Mouse (Mus musculus): ENCODE measurements at regions not wholly inside any gene's neighbourhood (a gene's known extent, or its start where the extent isn't known, plus 50 kb on each side); places are given as distances from the start of the nearest gene placed in this dataset.

DNA sequence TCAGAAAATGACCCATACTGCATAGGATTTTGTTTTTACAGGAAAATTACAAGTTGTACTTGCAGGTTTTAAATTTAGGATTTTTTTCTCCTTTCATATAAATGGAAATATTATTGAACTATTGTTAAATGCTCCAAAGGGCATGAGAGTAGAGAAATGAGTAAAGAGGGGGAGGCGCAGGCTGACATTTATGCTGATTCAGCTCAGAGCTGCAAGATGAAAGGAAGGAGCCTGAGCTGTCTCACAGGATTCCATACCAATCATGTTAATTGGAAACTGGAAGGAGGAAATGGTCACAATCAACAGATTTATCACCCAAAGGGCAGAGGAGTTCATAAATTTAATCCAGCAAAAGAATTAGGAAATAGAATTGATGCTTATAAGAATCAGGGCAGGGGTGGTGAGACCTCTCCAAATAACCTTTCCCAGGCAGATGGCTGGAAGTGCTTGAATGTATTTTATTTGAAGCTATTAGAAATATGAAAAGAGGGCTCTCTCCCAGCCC lies 1046.2 kb upstream of the Lrrc6 start:
- 16% methylated on average over 1 of the region's 1 CpGs for WGBS
- no peaks in the 10 kb centered on the region for H3K36me3 ChIP-seq (ENCODE audit: control insufficient read depth, insufficient read depth, low read length)
- no peak for ATAC-seq (ENCODE audit: insufficient number of reproducible peaks, low FRiP score, low TSS enrichment, low read depth)

DNA sequence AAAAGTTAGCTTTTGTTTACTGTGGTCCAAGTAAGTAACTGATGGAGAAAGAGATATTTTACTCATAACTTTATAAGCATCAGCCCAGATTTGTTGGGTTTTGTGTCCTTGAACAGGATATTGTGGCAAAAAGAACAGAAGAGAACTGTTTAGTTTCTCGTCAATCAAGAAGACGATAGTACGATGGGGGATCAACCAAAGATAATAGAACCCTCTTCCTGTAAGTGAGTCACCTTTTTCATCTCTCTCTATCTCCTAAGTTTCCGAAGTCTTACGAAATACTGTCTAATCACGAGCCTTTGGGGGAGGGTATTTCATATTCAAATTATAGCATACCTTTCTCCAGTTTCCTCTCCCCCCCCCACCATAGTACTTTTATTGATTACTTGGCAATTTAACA lies 1045.0 kb upstream of the Lrrc6 start:
- Histone ChIP-seq H3K4me2 (ENCODE audit: low read depth, severe bottlenecking) (no peak overlapping the region), H3K4me1 (ENCODE audit: control insufficient read depth, insufficient read depth, low read length) (no peaks in the 10 kb centered on the region), H3K27me3 (ENCODE audit: control insufficient read depth, insufficient read depth, low read length) (no peaks in the 10 kb centered on the region), H3K36me3 (ENCODE audit: control insufficient read depth, insufficient read depth, low read length) (no peaks in the 10 kb centered on the region), H3K4me3 (ENCODE audit: low read depth, low read length) (no peak overlapping the region), H3K9ac (ENCODE audit: low read length) (no peak overlapping the region), H3K27ac (replicated peaks; ENCODE audit: low read depth, low read length) (no peak overlapping the region), H3K9me3 (ENCODE audit: control insufficient read depth, low read length) (no peaks in the 10 kb centered on the region)
- no peak for DNase-seq (ENCODE audit: low spot score)
- ATAC-seq (ENCODE audit: insufficient number of reproducible peaks, low FRiP score, low TSS enrichment, low read depth), result no peak
- 88% methylated on average over 6 of the region's 6 CpGs for WGBS

More for the DNA sequence above, 1046.2 kb upstream of the Lrrc6 start:
- DNase-seq (ENCODE audit: low spot score), result no peak
- Histone ChIP-seq H3K27ac (replicated peaks; ENCODE audit: low read depth, low read length) (no peak overlapping the region), H3K9ac (ENCODE audit: low read length) (no peak overlapping the region), H3K4me3 (ENCODE audit: low read depth, low read length) (no peak overlapping the region), H3K4me1 (ENCODE audit: control insufficient read depth, insufficient read depth, low read length) (no peaks in the 10 kb centered on the region), H3K27me3 (ENCODE audit: control insufficient read depth, insufficient read depth, low read length) (no peaks in the 10 kb centered on the region), H3K4me2 (ENCODE audit: low read depth, severe bottlenecking) (no peak overlapping the region), H3K9me3 (ENCODE audit: control insufficient read depth, low read length) (no peaks in the 10 kb centered on the region)

DNA sequence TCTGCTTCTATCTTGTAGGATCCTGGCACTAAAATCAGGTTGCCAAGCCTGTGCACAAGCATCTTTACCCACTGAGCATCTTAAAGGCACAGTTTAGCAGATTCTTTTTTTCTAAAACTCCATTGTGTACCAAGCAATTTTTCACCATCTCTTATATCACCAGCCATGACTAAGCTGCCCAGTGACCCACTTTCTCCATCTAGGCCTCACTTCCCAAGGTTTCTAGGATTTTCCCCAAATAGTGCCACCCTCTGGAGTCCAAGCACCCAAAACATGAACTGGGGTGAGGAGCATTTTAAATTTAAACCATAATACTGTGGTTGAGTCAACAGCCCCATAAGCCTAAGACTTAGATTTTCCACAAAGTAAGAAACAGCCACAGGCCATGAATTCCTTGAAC lies 1013.0 kb upstream of the Lrrc6 start:
- no peaks in the 10 kb centered on the region for H3K27me3 ChIP-seq (ENCODE audit: control insufficient read depth, insufficient read depth, low read length)
- H3K36me3 ChIP-seq (ENCODE audit: control insufficient read depth, insufficient read depth, low read length), result no peaks in the 10 kb centered on the region
- H3K9ac ChIP-seq (ENCODE audit: low read length), result no peak overlapping the region
- no peaks in the 10 kb centered on the region for H3K9me3 ChIP-seq (ENCODE audit: control insufficient read depth, low read length)
- no peak overlapping the region for H3K4me3 ChIP-seq (ENCODE audit: low read depth, low read length)
- no peak overlapping the region for H3K27ac ChIP-seq (replicated peaks; ENCODE audit: low read depth, low read length)
- DNase-seq (ENCODE audit: low spot score) (no peak), ATAC-seq (ENCODE audit: insufficient number of reproducible peaks, low FRiP score, low TSS enrichment, low read depth) (no peak)
- no peak overlapping the region for H3K4me2 ChIP-seq (ENCODE audit: low read depth, severe bottlenecking)
- H3K4me1 ChIP-seq (ENCODE audit: control insufficient read depth, insufficient read depth, low read length), result no peaks in the 10 kb centered on the region

DNA sequence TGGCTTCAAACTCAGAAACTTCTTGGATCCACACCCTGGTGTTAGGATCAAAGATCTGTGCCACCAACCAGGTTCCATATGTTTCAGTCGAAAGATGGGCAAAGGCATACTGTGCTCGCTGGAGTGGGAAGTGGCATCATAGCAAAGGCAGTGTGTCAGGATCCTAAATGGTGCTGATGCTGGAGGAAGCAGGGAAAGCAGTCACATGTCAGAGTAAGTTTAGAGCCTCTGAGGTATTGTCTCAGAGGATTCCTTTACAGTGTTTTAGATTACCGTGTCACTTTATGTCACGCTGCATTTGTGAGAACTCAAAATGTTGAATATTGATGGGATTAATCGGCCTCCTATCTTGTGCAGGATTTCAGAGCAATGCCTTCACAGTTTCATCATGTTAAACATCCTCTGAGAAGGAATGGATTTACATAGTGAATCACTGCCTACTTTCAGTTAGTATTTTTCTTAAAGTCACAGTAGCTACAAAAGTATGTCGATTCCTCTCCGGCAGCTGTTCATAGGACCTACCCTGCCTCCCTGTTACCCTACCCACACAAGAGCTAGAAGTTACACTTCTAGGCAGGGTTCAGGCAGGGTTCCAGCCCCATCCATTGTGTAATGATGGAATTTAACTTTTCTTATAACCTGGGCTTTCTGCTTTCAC lies 994.4 kb upstream of the Lrrc6 start:
- 89% methylated on average over 7 of the region's 7 CpGs for WGBS
- DNase-seq (ENCODE audit: low spot score), result no peak
- no peak for ATAC-seq (ENCODE audit: insufficient number of reproducible peaks, low FRiP score, low TSS enrichment, low read depth)

DNA sequence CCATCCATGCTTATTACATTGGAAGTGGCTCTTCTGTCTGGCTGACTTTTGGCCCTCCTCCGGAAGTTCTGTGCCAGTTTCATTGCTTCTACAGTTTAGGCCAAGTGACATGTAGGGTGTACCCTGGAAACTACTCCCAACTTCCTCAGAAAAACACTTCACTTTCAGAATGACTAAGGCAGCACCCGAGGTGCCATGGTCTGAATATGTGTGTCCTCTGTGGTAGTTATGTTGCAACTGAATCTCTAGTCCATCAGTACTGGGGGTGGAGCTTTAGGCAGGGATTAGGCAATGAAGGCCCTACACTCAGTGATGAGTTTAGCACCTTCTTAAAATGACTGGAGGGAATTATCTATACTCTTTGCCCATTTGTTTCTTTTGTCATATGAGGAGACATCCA lies 981.0 kb upstream of the Lrrc6 start:
- DNase-seq (ENCODE audit: low spot score) (no peak), ATAC-seq (ENCODE audit: insufficient number of reproducible peaks, low FRiP score, low TSS enrichment, low read depth) (no peak)
- no peak overlapping the region for H3K9ac ChIP-seq (ENCODE audit: low read length)
- H3K27ac ChIP-seq (replicated peaks; ENCODE audit: low read depth, low read length), result no peak overlapping the region
- H3K4me2 ChIP-seq (ENCODE audit: low read depth, severe bottlenecking), result no peak overlapping the region
- 93% methylated on average over 2 of the region's 2 CpGs for WGBS
- H3K9me3 ChIP-seq (ENCODE audit: control insufficient read depth, low read length), result no peaks in the 10 kb centered on the region
- H3K4me1 ChIP-seq (ENCODE audit: control insufficient read depth, insufficient read depth, low read length), result no peaks in the 10 kb centered on the region
- H3K4me3 ChIP-seq (ENCODE audit: low read depth, low read length), result no peak overlapping the region
- H3K36me3 ChIP-seq (ENCODE audit: control insufficient read depth, insufficient read depth, low read length), result no peaks in the 10 kb centered on the region
- no peaks in the 10 kb centered on the region for H3K27me3 ChIP-seq (ENCODE audit: control insufficient read depth, insufficient read depth, low read length)

More for the DNA sequence above, 994.4 kb upstream of the Lrrc6 start:
- H3K27me3 ChIP-seq (ENCODE audit: control insufficient read depth, insufficient read depth, low read length), result no peaks in the 10 kb centered on the region
- H3K9ac ChIP-seq (ENCODE audit: low read length), result no peak overlapping the region
- H3K4me3 ChIP-seq (ENCODE audit: low read depth, low read length), result no peak overlapping the region
- no peak overlapping the region for H3K4me2 ChIP-seq (ENCODE audit: low read depth, severe bottlenecking)
- H3K27ac ChIP-seq (replicated peaks; ENCODE audit: low read depth, low read length), result no peak overlapping the region
- H3K9me3 ChIP-seq (ENCODE audit: control insufficient read depth, low read length), result no peaks in the 10 kb centered on the region
- H3K36me3 ChIP-seq (ENCODE audit: control insufficient read depth, insufficient read depth, low read length), result no peaks in the 10 kb centered on the region
- no peaks in the 10 kb centered on the region for H3K4me1 ChIP-seq (ENCODE audit: control insufficient read depth, insufficient read depth, low read length)

DNA sequence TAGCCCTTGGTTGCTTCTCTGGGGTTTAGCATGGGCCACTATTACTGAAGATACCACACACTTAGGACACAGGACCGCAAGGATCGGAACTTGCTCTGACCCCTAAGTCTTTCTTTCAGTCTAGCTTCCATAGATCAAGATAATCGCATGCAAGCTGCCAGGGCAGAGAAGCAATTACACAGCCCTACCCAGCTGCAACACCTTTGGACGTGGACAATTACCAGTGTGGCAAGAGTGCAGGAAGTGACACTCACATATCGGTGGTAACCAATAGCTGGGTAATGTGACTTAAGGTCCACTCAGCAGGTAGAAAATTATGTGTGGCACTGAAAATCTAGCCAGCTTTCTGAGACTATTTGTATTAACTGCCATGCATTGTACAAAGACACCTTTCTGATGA lies 973.6 kb upstream of the Lrrc6 start:
- DNase-seq (ENCODE audit: low spot score) (no peak), ATAC-seq (ENCODE audit: insufficient number of reproducible peaks, low FRiP score, low TSS enrichment, low read depth) (no peak)
- Histone ChIP-seq H3K9ac (ENCODE audit: low read length) (no peak overlapping the region), H3K4me3 (ENCODE audit: low read depth, low read length) (no peak overlapping the region), H3K36me3 (ENCODE audit: control insufficient read depth, insufficient read depth, low read length) (no peaks in the 10 kb centered on the region), H3K27ac (replicated peaks; ENCODE audit: low read depth, low read length) (no peak overlapping the region), H3K27me3 (ENCODE audit: control insufficient read depth, insufficient read depth, low read length) (no peaks in the 10 kb centered on the region), H3K4me2 (ENCODE audit: low read depth, severe bottlenecking) (no peak overlapping the region), H3K4me1 (ENCODE audit: control insufficient read depth, insufficient read depth, low read length) (no peaks in the 10 kb centered on the region), H3K9me3 (ENCODE audit: control insufficient read depth, low read length) (no peaks in the 10 kb centered on the region)
- 78% methylated on average over 5 of the region's 5 CpGs for WGBS

DNA sequence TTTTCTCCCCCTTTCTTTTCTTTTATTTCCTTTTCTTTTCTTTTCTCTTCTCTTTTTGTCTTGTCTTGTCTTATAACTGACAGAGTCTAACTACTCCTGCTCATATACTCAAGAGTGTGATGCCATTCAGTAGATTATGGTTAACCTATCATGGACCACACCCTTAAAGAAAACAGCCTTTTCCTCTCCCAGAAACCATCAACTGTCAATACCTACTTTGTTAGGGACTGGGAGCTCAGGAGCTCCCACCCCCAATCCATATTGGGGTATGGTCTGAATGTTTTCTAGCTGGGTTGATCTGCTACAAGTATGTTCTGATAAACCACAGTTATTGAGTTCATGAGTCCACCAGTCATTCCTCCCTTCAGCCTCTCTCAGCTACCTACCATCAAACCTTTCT lies 972.3 kb upstream of the Lrrc6 start:
- Histone ChIP-seq H3K36me3 (ENCODE audit: control insufficient read depth, insufficient read depth, low read length) (no peaks in the 10 kb centered on the region), H3K27ac (replicated peaks; ENCODE audit: low read depth, low read length) (no peak overlapping the region), H3K9ac (ENCODE audit: low read length) (no peak overlapping the region), H3K27me3 (ENCODE audit: control insufficient read depth, insufficient read depth, low read length) (no peaks in the 10 kb centered on the region), H3K4me1 (ENCODE audit: control insufficient read depth, insufficient read depth, low read length) (no peaks in the 10 kb centered on the region), H3K4me3 (ENCODE audit: low read depth, low read length) (no peak overlapping the region), H3K9me3 (ENCODE audit: control insufficient read depth, low read length) (no peaks in the 10 kb centered on the region), H3K4me2 (ENCODE audit: low read depth, severe bottlenecking) (no peak overlapping the region)
- DNase-seq (ENCODE audit: low spot score) (no peak), ATAC-seq (ENCODE audit: insufficient number of reproducible peaks, low FRiP score, low TSS enrichment, low read depth) (no peak)

DNA sequence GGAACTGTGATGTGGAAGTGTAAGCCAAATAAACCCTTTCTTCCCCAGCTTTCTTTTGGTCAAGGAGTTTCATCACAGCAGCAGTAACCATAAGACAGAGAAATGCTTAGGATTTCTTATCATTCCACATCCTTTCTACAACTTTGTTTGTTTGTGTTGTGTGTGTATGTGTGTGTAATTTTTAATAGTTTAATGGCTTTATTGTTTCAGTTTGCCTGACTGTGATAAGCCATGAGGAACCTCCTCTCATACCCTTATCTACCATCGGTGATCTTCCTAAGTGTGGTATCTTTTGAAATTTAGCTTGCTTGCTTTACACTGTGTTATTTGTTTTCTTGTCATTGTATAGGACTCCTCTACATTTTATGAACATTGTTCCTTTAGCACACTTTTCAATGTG lies 970.6 kb upstream of the Lrrc6 start:
- H3K27ac ChIP-seq (replicated peaks; ENCODE audit: low read depth, low read length), result no peak overlapping the region
- WGBS, result 97% methylated on average over 1 of the region's 1 CpGs
- H3K9ac ChIP-seq (ENCODE audit: low read length), result no peak overlapping the region
- no peaks in the 10 kb centered on the region for H3K9me3 ChIP-seq (ENCODE audit: control insufficient read depth, low read length)
- no peaks in the 10 kb centered on the region for H3K36me3 ChIP-seq (ENCODE audit: control insufficient read depth, insufficient read depth, low read length)
- H3K27me3 ChIP-seq (ENCODE audit: control insufficient read depth, insufficient read depth, low read length), result no peaks in the 10 kb centered on the region
- no peak overlapping the region for H3K4me2 ChIP-seq (ENCODE audit: low read depth, severe bottlenecking)
- DNase-seq (ENCODE audit: low spot score) (no peak), ATAC-seq (ENCODE audit: insufficient number of reproducible peaks, low FRiP score, low TSS enrichment, low read depth) (no peak)
- no peaks in the 10 kb centered on the region for H3K4me1 ChIP-seq (ENCODE audit: control insufficient read depth, insufficient read depth, low read length)
- no peak overlapping the region for H3K4me3 ChIP-seq (ENCODE audit: low read depth, low read length)

DNA sequence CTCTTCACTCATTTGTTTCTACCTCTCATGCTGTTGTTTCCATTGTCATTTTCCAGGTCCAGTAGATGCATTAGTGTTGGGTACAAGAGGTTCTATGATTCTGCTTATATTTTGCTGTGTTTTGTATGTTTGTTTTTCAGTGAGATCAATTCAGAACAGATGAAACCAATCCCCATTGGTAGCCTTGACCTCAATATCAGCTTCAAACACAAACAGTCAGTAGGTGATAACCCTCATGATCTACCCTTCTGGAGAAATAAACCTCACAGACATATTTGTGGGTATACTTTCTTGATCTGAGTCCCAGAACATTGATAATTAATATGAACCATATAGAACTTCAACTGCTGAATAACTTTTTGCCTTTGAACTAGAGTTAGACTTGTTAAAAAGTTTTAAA lies 969.3 kb upstream of the Lrrc6 start:
- Histone ChIP-seq H3K4me1 (ENCODE audit: control insufficient read depth, insufficient read depth, low read length) (no peaks in the 10 kb centered on the region), H3K9me3 (ENCODE audit: control insufficient read depth, low read length) (no peaks in the 10 kb centered on the region), H3K9ac (ENCODE audit: low read length) (no peak overlapping the region), H3K36me3 (ENCODE audit: control insufficient read depth, insufficient read depth, low read length) (no peaks in the 10 kb centered on the region), H3K27me3 (ENCODE audit: control insufficient read depth, insufficient read depth, low read length) (no peaks in the 10 kb centered on the region), H3K4me3 (ENCODE audit: low read depth, low read length) (no peak overlapping the region), H3K4me2 (ENCODE audit: low read depth, severe bottlenecking) (no peak overlapping the region), H3K27ac (replicated peaks; ENCODE audit: low read depth, low read length) (no peak overlapping the region)
- no peak for ATAC-seq (ENCODE audit: insufficient number of reproducible peaks, low FRiP score, low TSS enrichment, low read depth)
- no peak for DNase-seq (ENCODE audit: low spot score)
